Mouse (Mus musculus): ENCODE results near the gene Aspa. TPM values are rescaled to one million over a fixed set of nuclear protein-coding genes. Genes with fewer than 3 reads are reported as not detected.

Aspa gene
- total RNA-seq, 2 experiments from 2014 or later = 3.9 to 5.4 TPM

DNA sequence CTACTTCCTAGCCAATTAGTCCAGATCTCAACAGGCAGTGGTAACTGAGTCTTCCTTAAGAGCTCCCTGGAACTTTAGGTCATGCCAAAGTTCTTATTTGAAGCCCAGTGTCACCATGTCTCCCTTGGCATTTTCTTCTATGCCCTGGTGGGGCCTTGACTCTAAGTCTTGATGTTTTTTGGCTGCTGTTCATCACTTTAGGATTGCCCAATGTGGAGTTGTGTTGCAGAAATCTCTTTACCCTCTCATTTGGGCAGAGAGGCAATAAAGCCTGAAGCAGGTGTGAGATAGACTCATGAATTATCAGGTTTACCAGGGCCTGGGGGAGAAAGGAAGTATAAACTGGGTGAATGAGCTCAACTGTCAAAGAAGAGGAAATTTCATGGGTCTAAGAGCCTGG, 70.7 kb downstream of the Aspa start:
- DNase-seq (ENCODE audit: low spot score) = no peak

DNA sequence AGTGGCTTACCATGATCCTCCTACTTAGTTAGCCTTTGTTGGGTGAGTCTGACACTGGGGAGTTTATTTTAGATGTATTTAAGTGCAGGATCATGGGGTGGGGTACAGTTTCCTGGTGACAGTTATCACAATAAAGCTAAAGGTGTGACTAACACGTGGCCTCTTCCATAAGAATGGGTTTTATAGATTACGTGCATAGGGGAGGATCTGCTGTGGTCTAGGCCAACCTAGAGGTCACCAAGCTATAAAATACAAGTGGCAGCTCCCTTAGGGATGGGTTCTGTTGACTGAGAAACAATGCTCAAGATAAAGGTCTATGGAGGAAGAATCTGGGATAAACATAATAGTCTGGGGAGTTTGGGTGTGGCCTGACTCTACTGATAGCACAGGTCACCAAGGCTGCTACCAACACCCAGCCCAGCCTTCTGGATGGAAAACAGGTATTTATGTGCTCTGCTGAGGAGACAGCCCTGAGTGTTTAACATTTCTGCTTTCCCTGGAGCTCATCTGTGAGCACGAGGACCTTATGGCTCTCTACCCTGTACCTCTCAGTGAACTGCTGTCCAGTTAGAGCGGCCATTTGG, 71.9 kb downstream of the Aspa start:
- no peak for DNase-seq (ENCODE audit: low spot score)

Other genes starting within 250 kb of the Aspa start
- under 1 TPM in 1 of 2 experiments, not detected in 1; 0.12 TPM for gene Itgae, start 239.0 kb downstream of the Aspa start, total RNA-seq (2021)
- under 1 TPM in 1 of 2 experiments, not detected in 1; 0.12 TPM for gene Haspin, start 191.3 kb downstream of the Aspa start, total RNA-seq (2021)
- 1 to 10 TPM; 8.1 to 8.4 TPM for gene P2rx5, start 169.2 kb downstream of the Aspa start, total RNA-seq (2021)
- gene Emc6, start 152.6 kb downstream of the Aspa start, total RNA-seq (2021) = 10 to 100 TPM; 84.7 to 88.1 TPM
- 10 to 100 TPM in 1 of 2 experiments, 1 to 10 TPM in 1; 7.8 to 12.0 TPM for gene Tax1bp3, start 152.5 kb downstream of the Aspa start, total RNA-seq (2021)
- gene Ctns, start 130.6 kb downstream of the Aspa start, total RNA-seq (2021) = 1 to 10 TPM; 4.4 to 5.7 TPM
- under 1 TPM; 0.39 to 0.40 TPM for gene Shpk, start 130.1 kb downstream of the Aspa start, total RNA-seq (2021)
- under 1 TPM; 0.09 to 0.24 TPM for gene Trpv1, start 95.3 kb downstream of the Aspa start, total RNA-seq (2021)
- gene Trpv3, start 62.2 kb downstream of the Aspa start, total RNA-seq (2021) = not detected
- not detected for gene Gm49340, start 145 bp upstream of the Aspa start, total RNA-seq (2021)
- gene Spata22, start 145 bp upstream of the Aspa start, total RNA-seq (2021) = not detected
- not detected for gene Olfr20, start 21.2 kb upstream of the Aspa start, total RNA-seq (2021)
- gene Olfr376, start 41.6 kb upstream of the Aspa start, total RNA-seq (2021) = not detected
- not detected for gene Olfr1, start 70.0 kb upstream of the Aspa start, total RNA-seq (2021)
- gene Olfr378, start 98.9 kb upstream of the Aspa start, total RNA-seq (2021) = not detected
- gene Olfr380, start 127.9 kb upstream of the Aspa start, total RNA-seq (2021) = not detected
- not detected for gene Olfr381, start 162.0 kb upstream of the Aspa start, total RNA-seq (2021)
- gene Olfr382, start 187.6 kb upstream of the Aspa start, total RNA-seq (2021) = not detected